Mouse (Mus musculus): Measurements from ENCODE around the gene Rbm4b. TPM values are rescaled to one million over a fixed set of nuclear protein-coding genes. Genes with fewer than 3 reads are reported as not detected.

Gene Rbm4b
- polyA plus RNA-seq, 1 experiment from 2014 or later, result 136 TPM

GRCm38 (mm10) chr19:4793281-4793830 is 37.1 kb downstream of the Rbm4b start:
- Histone ChIP-seq H3K4me1 (replicated peaks; ENCODE audit: control insufficient read depth, insufficient read depth, low read length) (peaks cover 44% of the 10 kb centered on the region), H3K9me3 (ENCODE audit: control insufficient read depth, low read length) (no peaks in the 10 kb centered on the region), H3K36me3 (replicated peaks; ENCODE audit: control insufficient read depth, insufficient read depth) (peaks cover 53% of the 10 kb centered on the region), H3K9ac (peak overlapping the region; percentile 69), H3K27me3 (ENCODE audit: control insufficient read depth, insufficient read depth, low read length) (no peaks in the 10 kb centered on the region), H3K4me3 (replicated peaks; ENCODE audit: low read length) (peak overlapping the region; percentile 55), H3K27ac (peak overlapping the region; percentile 77), H3K4me2 (replicated peaks) (peak overlapping the region; percentile 83)
- DNase-seq (ENCODE audit: low spot score) (no peak), ATAC-seq (ENCODE audit: low FRiP score) (peak; percentile 12; the same call in 1 of the 2 replicates)
- 2% methylated on average over 16 of the region's 16 CpGs for WGBS

- H3K4me1 ChIP-seq (replicated peaks; ENCODE audit: control insufficient read depth, insufficient read depth, low read length), result peaks cover 42% of the 10 kb centered on the region
- WGBS, result under 1% methylated on average over 31 of the region's 31 CpGs
Observed at GRCm38 (mm10) chr19:4793831-4794422, 37.6 kb downstream of the Rbm4b start, which contains the start of gene Rbm4. Rbm4 (minus strand) TSS chr19:4793901.

GRCm38 (mm10) chr19:4795929-4796328 is 39.6 kb downstream of the Rbm4b start:
- Histone ChIP-seq H3K4me3 (replicated peaks; ENCODE audit: low read length) (no peak overlapping the region), H3K9ac (no peak overlapping the region), H3K36me3 (replicated peaks; ENCODE audit: control insufficient read depth, insufficient read depth) (peaks cover 53% of the 10 kb centered on the region), H3K4me2 (replicated peaks) (no peak overlapping the region), H3K4me1 (replicated peaks; ENCODE audit: control insufficient read depth, insufficient read depth, low read length) (peaks cover 23% of the 10 kb centered on the region), H3K27me3 (ENCODE audit: control insufficient read depth, insufficient read depth, low read length) (no peaks in the 10 kb centered on the region), H3K27ac (no peak overlapping the region), H3K9me3 (ENCODE audit: control insufficient read depth, low read length) (no peaks in the 10 kb centered on the region)
- no peak for DNase-seq (ENCODE audit: low spot score)
- WGBS, result 85% methylated on average over 1 of the region's 1 CpGs
- ATAC-seq (ENCODE audit: low FRiP score), result no peak

More at GRCm38 (mm10) chr19:4793831-4794422, 37.6 kb downstream of the Rbm4b start, which contains the start of gene Rbm4:
- peak; percentile 98 for DNase-seq (ENCODE audit: low spot score)
- peak within 1 kb of the TSS; percentile 55 for H3K4me3 ChIP-seq (replicated peaks; ENCODE audit: low read length)
- peak; percentile 99 for ATAC-seq (ENCODE audit: low FRiP score)
- no peaks in the 10 kb centered on the region for H3K27me3 ChIP-seq (ENCODE audit: control insufficient read depth, insufficient read depth, low read length)
- peak within 1 kb of the TSS; percentile 77 for H3K27ac ChIP-seq
- peak within 1 kb of the TSS; percentile 69 for H3K9ac ChIP-seq
- peak within 1 kb of the TSS; percentile 83 for H3K4me2 ChIP-seq (replicated peaks)
- H3K36me3 ChIP-seq (replicated peaks; ENCODE audit: control insufficient read depth, insufficient read depth), result peaks cover 52% of the 10 kb centered on the region
- H3K9me3 ChIP-seq (ENCODE audit: control insufficient read depth, low read length), result no peaks in the 10 kb centered on the region

GRCm38 (mm10) chr19:4797846-4798245 is 41.5 kb downstream of the Rbm4b start:
- H3K9ac ChIP-seq, result no peak overlapping the region
- peaks cover 6% of the 10 kb centered on the region; the same call in 1 of the 2 replicates for H3K4me1 ChIP-seq (replicated peaks; ENCODE audit: control insufficient read depth, insufficient read depth, low read length)
- no peaks in the 10 kb centered on the region for H3K27me3 ChIP-seq (ENCODE audit: control insufficient read depth, insufficient read depth, low read length)
- DNase-seq (ENCODE audit: low spot score), result no peak
- H3K4me2 ChIP-seq (replicated peaks), result no peak overlapping the region
- H3K36me3 ChIP-seq (replicated peaks; ENCODE audit: control insufficient read depth, insufficient read depth), result peaks cover 60% of the 10 kb centered on the region
- H3K4me3 ChIP-seq (replicated peaks; ENCODE audit: low read length), result no peak overlapping the region
- H3K9me3 ChIP-seq (ENCODE audit: control insufficient read depth, low read length), result no peaks in the 10 kb centered on the region
- ATAC-seq (ENCODE audit: low FRiP score), result no peak
- 96% methylated on average over 2 of the region's 2 CpGs for WGBS
- H3K27ac ChIP-seq, result no peak overlapping the region

- DNase-seq (ENCODE audit: low spot score) (no peak), ATAC-seq (ENCODE audit: low FRiP score) (no peak)
- Histone ChIP-seq H3K27ac (no peak overlapping the region), H3K9ac (no peak overlapping the region), H3K4me3 (replicated peaks; ENCODE audit: low read length) (no peak overlapping the region), H3K36me3 (replicated peaks; ENCODE audit: control insufficient read depth, insufficient read depth) (peaks cover 72% of the 10 kb centered on the region), H3K4me2 (replicated peaks) (no peak overlapping the region), H3K9me3 (ENCODE audit: control insufficient read depth, low read length) (no peaks in the 10 kb centered on the region), H3K27me3 (ENCODE audit: control insufficient read depth, insufficient read depth, low read length) (no peaks in the 10 kb centered on the region), H3K4me1 (replicated peaks; ENCODE audit: control insufficient read depth, insufficient read depth, low read length) (peaks cover 5% of the 10 kb centered on the region; the same call in 1 of the 2 replicates)
- 93% methylated on average over 5 of the region's 5 CpGs for WGBS
Observed at GRCm38 (mm10) chr19:4799083-4799482, 42.8 kb downstream of the Rbm4b start.

- Histone ChIP-seq H3K4me1 (replicated peaks; ENCODE audit: control insufficient read depth, insufficient read depth, low read length) (no peaks in the 10 kb centered on the region), H3K27ac (no peak overlapping the region), H3K27me3 (ENCODE audit: control insufficient read depth, insufficient read depth, low read length) (no peaks in the 10 kb centered on the region), H3K4me3 (replicated peaks; ENCODE audit: low read length) (no peak overlapping the region), H3K4me2 (replicated peaks) (no peak overlapping the region), H3K36me3 (replicated peaks; ENCODE audit: control insufficient read depth, insufficient read depth) (peaks cover 62% of the 10 kb centered on the region), H3K9ac (no peak overlapping the region), H3K9me3 (ENCODE audit: control insufficient read depth, low read length) (no peaks in the 10 kb centered on the region)
- no peak for DNase-seq (ENCODE audit: low spot score)
- ATAC-seq (ENCODE audit: low FRiP score), result no peak
- WGBS, result 83% methylated on average over 7 of the region's 7 CpGs
Observed at GRCm38 (mm10) chr19:4802691-4803091, 46.4 kb downstream of the Rbm4b start.

- no peak for DNase-seq (ENCODE audit: low spot score)
- ATAC-seq (ENCODE audit: low FRiP score), result no peak
- Histone ChIP-seq H3K4me3 (replicated peaks; ENCODE audit: low read length) (no peak overlapping the region), H3K27me3 (ENCODE audit: control insufficient read depth, insufficient read depth, low read length) (no peaks in the 10 kb centered on the region), H3K9ac (no peak overlapping the region), H3K4me2 (replicated peaks) (no peak overlapping the region), H3K4me1 (replicated peaks; ENCODE audit: control insufficient read depth, insufficient read depth, low read length) (peaks cover 4% of the 10 kb centered on the region), H3K36me3 (replicated peaks; ENCODE audit: control insufficient read depth, insufficient read depth) (peaks cover 56% of the 10 kb centered on the region), H3K27ac (no peak overlapping the region), H3K9me3 (ENCODE audit: control insufficient read depth, low read length) (no peaks in the 10 kb centered on the region)
- WGBS, result 75% methylated on average over 10 of the region's 10 CpGs
Observed at GRCm38 (mm10) chr19:4803283-4803682, 47.0 kb downstream of the Rbm4b start.

GRCm38 (mm10) chr19:4810309-4810708 is 54.0 kb downstream of the Rbm4b start:
- no peaks in the 10 kb centered on the region for H3K36me3 ChIP-seq (replicated peaks; ENCODE audit: control insufficient read depth, insufficient read depth)
- H3K4me1 ChIP-seq (replicated peaks; ENCODE audit: control insufficient read depth, insufficient read depth, low read length), result peaks cover 28% of the 10 kb centered on the region
- peak overlapping the region; percentile 93 for H3K4me2 ChIP-seq (replicated peaks)
- H3K4me3 ChIP-seq (replicated peaks; ENCODE audit: low read length), result peak overlapping the region; percentile 79
- no peaks in the 10 kb centered on the region for H3K27me3 ChIP-seq (ENCODE audit: control insufficient read depth, insufficient read depth, low read length)
- DNase-seq (ENCODE audit: low spot score) (no peak), ATAC-seq (ENCODE audit: low FRiP score) (no peak)
- under 1% methylated on average over 14 of the region's 14 CpGs for WGBS
- peak overlapping the region; percentile 71 for H3K9ac ChIP-seq
- peak overlapping the region; percentile 91; the same call in 1 of the 2 replicates for H3K27ac ChIP-seq
- no peaks in the 10 kb centered on the region for H3K9me3 ChIP-seq (ENCODE audit: control insufficient read depth, low read length)

- no peaks in the 10 kb centered on the region for H3K27me3 ChIP-seq (ENCODE audit: control insufficient read depth, insufficient read depth, low read length)
- no peaks in the 10 kb centered on the region for H3K36me3 ChIP-seq (replicated peaks; ENCODE audit: control insufficient read depth, insufficient read depth)
- H3K4me2 ChIP-seq (replicated peaks), result peak overlapping the region; percentile 93
- H3K4me3 ChIP-seq (replicated peaks; ENCODE audit: low read length), result peak overlapping the region; percentile 79
- H3K27ac ChIP-seq, result peak overlapping the region; percentile 91
- H3K9ac ChIP-seq, result peak overlapping the region; percentile 71
- DNase-seq (ENCODE audit: low spot score) (no peak), ATAC-seq (ENCODE audit: low FRiP score) (no peak)
- under 1% methylated on average over 17 of the region's 17 CpGs for WGBS
- no peaks in the 10 kb centered on the region for H3K9me3 ChIP-seq (ENCODE audit: control insufficient read depth, low read length)
- peaks cover 28% of the 10 kb centered on the region for H3K4me1 ChIP-seq (replicated peaks; ENCODE audit: control insufficient read depth, insufficient read depth, low read length)
Observed at GRCm38 (mm10) chr19:4810746-4811062, 54.4 kb downstream of the Rbm4b start.
